Mouse (Mus musculus) retina, embryonic 14.5 days (tissue): ENCODE measurements around the gene Lin7b.

Source experiments
- DNase-seq: peaks from one replicate; pipeline ENCODE4 v3.0.0-alpha.2; 2015; ENCODE audit warnings: low spot score

The Lin7b gene

GRCm38 (mm10) chr7:45353041-45353440, 17.3 kb downstream of the Lin7b start:
- no peak for DNase-seq

DNA sequence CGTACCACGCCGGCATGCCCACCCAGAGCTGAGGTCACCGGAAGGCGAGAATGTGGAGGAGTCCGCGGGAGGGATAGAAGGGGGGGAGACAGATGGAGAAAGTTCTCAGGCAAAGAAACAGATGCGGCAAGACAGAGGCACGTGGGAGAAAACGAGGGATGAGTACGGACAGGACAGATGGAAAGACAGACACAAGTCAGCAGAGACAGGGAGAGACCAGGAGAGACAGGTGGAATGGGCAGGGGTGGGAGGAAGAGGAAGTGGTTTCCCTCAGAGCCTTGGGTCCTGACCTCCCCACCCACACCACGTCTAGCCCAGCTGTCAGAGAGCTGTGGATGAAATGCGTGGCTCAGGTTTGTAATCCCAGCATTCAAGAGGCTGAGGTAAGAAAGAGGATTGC, 23.5 kb downstream of the Lin7b start:
- no peak for DNase-seq

DNA sequence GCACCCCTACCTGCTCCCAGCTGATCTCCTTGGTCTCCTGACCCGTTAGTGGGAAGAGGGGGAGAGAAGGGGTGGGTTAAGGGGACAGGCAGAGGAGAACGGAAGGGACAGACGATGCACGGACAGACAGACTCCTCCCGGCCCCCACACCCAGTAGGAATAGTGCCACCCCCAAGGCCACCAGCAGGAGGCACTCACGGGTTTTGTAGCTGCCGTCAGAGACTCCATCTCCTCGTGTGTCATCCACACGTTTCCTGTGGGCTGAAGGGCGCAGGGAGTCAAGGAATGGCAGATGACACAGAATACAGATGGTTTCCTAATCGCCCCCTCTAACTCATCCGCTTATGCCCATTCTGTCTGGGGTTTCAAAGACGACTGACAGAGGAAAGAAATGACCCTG, 26.8 kb downstream of the Lin7b start:
- DNase-seq, result peak; percentile 57

- DNase-seq, result no peak
Observed at GRCm38 (mm10) chr7:45342081-45342480, 28.3 kb downstream of the Lin7b start.

DNA sequence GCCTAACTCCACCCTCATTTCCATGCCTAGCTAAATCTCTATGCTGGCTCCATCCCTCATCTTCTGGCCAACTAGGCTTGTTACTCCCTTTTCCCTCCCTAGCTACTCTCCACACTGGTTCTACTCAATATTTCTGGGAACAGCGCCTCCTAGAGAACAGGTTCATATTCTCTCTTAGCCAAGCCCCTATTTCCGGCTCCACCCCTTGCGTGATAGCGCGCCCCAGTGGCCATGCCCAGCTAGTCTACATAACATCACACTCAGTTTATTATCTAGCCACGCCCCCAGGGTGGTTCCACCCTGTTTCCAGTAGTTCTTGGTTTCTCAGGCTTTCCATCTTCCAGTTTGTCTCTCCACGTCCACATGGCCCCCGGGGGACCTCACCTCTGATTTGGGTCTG, 29.1 kb downstream of the Lin7b start:
- peak; percentile 92 for DNase-seq

DNA sequence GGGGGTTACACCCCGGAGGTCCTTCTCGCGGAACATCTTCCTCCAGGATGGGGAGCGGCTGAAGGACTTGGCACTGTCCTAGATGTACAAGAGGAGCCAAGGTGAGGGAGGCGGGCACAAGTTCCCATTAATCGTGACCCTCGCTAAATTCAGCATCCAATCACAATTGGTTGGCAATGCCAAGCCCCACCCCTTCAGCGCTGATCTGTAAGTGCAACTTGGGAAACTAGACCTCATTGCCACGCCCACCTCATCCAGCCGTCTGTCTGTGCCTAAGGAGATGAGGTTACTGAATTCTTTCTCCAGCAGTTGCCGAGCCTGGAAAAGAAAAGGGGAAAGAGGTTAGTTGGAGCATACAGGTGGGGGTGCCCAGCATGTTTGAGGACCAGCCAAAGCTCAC, 29.7 kb downstream of the Lin7b start:
- DNase-seq, result peak; percentile 72

GRCm38 (mm10) chr7:45340066-45340442, 30.3 kb downstream of the Lin7b start:
- DNase-seq, result no peak

GRCm38 (mm10) chr7:45339410-45340065, 30.8 kb downstream of the Lin7b start:
- DNase-seq, result peak; percentile 84

DNA sequence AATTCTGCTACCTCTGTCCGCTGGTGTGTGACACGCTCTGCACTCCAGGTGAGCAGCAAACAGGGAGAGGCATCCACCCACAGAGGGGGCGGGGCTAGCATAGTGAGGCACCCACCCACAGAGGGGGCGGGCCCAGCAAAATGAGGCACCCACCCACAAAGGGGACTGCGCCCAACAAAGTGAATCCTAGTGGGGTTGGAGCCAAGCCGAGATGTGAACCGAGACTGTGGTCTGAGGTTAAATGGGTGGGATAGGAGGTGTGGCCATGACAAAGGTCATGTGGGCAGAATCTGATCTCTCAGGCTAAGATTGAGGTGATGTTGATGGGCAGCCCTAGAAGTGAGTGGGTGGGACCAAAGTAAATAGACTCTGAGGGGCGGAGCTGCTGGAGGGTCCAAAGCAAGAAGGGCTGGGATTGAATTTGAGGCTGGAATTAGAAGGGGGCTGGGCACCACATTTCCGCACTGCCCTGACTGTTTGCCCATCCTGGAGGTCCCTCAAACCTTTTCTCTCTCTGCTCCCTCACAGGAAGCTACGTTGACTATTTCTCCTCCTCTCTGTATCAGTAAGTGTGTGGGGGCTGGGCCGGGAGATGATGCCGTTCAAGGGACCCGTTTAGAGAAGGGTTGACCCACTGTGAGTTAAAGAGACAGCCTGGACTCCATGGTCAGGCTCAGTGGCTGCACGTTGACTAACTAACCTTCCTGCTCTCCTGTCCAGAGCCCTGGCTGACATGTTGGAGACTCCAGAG, 32.0 kb downstream of the Lin7b start:
- peak; percentile 42 for DNase-seq

- no peak for DNase-seq
Observed at GRCm38 (mm10) chr7:45337469-45337868, 32.9 kb downstream of the Lin7b start.

DNA sequence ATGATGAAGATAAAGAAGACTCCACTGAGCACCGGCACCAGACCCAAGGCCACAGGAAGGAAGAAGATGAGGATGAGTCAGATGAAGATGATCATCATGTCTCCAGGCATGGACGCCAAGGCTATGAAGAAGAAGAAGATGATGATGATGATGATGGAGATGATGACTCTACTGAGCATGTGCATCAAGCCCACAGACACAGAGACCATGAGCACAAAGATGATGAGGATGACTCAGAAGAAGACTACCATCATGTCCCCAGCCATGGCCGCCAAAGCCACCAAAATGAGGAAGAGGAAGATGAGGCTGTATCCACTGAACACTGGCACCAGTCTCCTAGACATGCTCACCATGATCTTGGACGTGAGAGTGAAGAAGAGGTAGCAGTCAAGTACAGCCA, 34.1 kb downstream of the Lin7b start:
- no peak for DNase-seq

DNA sequence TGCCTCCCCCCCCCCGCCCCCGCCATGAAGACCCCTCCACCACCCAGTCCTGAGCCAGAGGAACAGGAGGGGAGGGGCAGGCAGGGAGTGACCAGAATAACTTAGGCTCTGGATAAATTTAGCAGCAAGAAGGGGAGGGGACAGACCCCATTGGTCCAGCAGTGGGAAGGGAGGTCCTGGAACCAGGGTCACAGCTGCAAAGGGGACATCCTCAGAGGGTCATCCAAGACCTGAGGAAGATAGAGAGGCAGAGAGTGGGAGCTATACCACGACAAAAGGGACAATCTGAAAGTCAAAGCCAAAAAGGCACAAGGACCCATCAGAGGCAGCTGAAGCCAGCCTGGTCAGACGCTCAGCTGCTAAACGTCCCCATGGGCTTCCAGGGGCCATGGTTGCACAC, 35.3 kb downstream of the Lin7b start, which contains the start of gene Hrc:
Gene Hrc (plus strand): TSS at position 235 of the 400 bp plus-strand sequence.
- no peak for DNase-seq

GRCm38 (mm10) chr7:45334605-45335004, 35.8 kb downstream of the Lin7b start:
- no peak for DNase-seq

DNA sequence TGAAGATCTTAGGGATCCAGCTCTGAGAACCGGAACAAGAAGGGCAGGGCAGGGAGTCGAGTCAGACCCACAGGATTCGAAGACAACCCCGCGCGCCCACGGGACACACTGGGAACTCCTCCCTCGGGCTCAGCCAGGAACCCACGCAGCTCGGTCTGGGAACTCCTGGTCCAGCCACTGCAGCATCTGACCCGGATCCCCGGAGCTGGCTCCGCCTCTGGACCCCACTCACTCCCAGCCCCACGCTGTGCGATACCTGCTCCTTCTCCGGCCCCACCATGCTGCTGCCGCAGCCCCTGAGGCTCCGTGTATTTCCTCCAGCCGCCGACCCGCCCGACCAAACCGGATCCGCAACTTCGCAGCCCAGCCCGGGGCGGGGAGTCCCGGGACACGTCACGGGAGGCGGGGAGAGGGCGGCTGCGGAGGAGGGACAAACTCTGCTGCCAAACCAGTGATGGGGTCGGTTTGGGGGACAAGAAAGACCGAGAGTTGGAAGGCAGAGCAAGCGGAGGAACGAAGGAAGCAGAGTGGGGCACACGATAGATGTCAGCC, 36.9 kb downstream of the Lin7b start, which contains the start of gene Trpm4:
Gene Trpm4 (minus strand): TSS at position 350 of the 552 bp plus-strand sequence.
- DNase-seq, result peak; percentile 77

- peak; percentile 77 for DNase-seq
Observed at GRCm38 (mm10) chr7:45332685-45333425, 37.5 kb downstream of the Lin7b start.

DNA sequence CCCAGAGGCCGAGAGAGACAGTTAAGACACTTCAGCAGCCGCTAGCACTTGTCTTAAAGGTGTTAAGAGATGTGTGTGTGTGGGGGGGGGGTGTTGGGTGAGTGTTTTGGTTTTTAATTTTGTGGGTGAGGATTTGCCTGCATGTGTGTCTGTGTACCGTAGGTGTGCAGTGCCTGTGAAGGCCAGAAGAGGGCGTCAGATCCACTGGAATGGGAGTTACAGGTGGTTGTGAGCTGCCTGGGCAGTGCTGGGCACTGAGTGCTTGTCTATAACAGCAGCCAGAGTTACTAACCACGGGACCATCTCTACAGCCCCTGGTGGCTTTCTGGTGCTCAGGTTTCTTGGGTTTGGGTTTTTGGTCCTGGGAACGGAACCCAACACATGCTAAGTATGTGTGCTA, 38.9 kb downstream of the Lin7b start:
- no peak for DNase-seq

DNA sequence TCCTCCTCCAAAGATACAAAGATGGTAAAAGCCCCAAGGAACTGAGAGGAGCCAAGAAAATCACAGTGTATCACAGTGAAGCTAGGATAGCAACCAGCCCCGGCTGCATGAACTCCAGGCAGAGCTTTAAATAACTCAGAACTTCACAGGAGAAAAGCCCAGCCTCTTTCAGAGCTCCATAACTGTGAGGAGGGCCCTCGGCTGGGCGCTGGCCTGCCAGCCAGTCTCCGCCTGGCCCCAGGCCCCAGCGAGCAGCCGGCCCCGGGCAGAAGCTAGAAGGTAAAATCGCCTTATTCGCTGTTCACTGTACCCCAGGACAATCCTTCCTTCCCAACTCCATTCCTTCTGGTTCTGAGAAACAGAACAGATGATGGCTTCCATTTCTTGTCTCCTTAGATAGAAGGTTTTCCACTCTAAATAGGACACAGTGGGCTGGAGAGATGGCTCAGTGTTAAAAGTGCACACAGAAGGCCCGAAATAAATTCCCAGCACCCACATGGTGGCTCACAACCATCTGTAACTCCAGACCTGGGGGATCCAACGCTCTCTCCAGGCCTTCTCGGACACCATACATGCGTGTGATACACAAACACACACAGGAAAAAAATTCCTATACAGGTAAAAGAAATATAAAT, 41.4 kb downstream of the Lin7b start:
- no peak for DNase-seq

- DNase-seq, result no peak
Observed at GRCm38 (mm10) chr7:45325800-45326199, 44.6 kb downstream of the Lin7b start.

DNA sequence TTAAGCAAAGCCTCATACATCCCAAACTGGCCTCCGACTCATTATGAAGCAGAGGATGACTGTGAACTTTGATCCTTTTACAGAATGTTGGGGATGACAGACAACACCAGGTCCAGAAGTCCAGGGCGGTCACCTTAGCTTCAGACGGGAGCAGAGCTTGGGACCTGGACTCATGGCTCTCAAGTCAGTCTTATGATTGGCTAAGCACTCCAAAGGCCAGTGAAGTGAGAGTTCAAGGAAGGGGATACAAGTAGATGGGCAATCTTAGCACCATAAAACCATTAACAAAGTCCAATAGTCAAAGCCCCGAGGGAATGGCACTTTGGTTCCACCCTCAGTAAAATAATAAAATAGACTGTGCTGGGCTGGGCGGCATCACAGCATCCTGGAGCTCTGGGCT, 47.3 kb downstream of the Lin7b start:
- no peak for DNase-seq

DNA sequence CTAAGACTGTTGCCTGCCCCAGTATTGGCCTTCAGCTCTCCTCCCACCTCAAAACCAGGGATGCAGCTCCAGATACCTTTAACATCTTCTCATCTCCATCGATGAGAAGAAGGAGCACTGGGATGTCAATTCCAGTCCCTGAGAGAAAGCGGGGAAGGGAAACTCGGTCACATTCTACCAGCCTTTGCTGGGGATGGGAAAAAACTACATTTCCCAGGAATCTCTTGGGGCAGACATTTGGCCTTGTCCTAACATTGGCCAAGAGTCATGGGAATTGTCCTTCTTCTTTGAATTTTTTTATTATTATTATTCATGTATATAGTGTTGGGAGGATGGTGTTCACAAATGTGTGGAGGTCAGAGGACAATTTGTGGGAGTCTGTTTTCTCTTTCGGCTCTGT, 48.1 kb downstream of the Lin7b start:
- DNase-seq, result no peak
